Mouse (Mus musculus) gastrocnemius, postnatal 10 days (tissue): ENCODE measurements at regions not wholly inside any gene's neighbourhood (a gene's known extent, or its start where the extent isn't known, plus 50 kb on each side); places are given as distances from the start of the nearest gene placed in this dataset.
"Not testable (repeated sequence)": the region's sequence is repeated elsewhere in the genome, so short reads cannot be mapped to it uniquely, and the experiment has no call there.

Experiments used
- DNase-seq: peaks from one replicate; pipeline ENCODE4 v3.0.0; 2021; ENCODE audit warnings: mixed read lengths

DNA sequence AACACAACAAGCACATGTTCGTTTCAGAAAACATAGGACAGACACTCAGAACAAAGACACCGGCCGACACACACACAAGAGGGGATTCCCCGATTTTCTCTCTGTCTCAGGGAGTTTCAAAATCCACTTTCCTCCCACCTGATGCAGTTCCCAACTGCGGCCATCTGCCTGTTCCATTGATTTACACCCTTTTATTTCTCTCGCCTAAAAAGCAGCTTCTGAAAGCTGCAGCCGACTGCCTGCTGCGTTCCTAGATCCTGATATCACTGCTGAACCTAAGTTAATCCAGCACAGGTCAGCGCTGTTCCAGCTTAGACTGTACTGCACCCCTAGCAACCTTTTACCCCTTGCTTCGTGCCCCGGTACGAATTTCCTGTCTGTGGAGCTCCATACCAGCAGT, 237.0 kb downstream of the Impad1 start:
- no peak for DNase-seq

DNA sequence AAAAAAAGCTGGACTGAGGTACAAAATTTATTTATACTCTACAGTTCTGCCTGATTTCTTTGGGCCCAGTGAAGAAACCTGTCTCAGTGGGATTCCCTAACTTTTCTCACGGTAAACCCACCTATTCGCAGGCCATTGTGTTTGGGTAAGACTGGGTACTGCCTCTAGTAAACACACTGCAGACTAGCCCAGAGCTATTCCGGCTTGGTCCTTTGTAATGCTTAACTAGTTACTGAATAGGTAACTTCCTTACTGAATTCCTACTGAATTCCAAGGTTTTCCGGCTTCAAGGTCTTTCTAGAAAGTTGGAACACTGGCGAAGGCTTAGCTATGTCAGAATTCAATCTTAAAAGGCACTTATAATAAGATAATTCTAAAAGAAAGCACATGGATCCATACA, 242.9 kb downstream of the Impad1 start:
- DNase-seq, result no peak

DNA sequence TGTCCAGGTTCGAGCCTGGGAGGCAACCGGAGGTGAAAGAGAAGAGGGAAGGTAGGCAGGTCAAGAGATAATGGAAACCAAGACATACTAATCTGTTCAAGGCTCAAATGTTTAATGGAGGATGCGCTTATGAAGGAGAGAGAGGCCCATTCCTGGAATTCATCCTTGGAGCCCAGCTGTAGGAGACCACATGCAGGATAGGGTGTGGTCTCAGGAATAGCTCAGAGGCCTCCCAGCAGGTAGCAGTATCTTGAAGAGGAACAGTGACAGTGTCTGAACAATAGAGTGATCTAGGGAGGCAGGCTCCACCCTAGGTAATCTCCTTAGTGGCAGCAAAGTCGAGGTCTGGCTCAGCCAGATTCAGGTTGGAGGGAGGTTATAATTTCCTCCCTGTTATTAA, 243.3 kb downstream of the Impad1 start:
- no peak for DNase-seq

DNA sequence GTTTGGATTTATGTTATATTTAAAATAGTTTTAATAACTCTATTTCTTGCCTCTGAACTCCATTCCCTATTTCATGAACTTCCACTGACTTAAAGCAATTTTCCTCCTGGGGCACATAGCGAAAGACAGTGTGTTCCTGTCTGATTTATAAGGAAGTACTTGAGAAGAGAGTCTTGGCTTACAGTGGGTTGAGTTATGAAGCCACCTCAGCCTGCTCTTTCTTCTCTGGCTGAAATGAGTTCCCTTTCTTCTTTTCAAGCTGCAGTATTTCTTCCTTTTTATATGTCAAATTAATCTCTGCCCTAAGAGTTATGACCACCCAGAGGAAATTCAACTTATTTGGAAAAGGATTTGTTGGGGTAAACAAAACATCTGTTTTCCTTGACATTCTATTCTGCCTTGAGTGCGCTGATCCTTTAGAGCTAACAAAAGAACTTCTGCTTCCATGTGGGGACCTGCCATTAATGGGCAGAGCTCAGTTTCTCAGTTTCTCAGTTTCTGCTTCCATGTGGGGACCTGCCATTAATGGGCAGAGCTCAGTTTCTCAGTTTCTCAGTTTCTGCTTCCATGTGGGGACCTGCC, 255.9 kb downstream of the Impad1 start:
- no peak for DNase-seq

DNA sequence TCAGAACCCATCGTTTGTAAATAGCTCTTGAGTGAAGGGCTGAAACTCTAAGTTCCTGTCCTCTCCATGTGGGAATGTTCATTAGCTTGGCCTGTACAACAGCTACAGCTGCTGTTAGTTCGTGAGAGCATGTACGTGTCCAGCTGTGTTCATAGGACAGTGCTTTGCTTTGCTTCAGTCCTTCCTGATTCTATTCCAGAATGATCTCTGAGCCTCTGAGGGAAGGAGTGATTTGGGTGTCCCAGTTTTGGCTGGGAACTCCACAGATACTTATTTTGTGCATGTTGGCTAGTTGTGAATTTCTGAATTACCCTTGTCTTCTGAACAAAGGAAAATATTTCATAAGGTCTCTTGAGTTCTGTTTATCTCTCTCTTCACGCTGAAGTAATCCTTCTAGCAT, 261.0 kb downstream of the Impad1 start:
- no peak for DNase-seq

DNA sequence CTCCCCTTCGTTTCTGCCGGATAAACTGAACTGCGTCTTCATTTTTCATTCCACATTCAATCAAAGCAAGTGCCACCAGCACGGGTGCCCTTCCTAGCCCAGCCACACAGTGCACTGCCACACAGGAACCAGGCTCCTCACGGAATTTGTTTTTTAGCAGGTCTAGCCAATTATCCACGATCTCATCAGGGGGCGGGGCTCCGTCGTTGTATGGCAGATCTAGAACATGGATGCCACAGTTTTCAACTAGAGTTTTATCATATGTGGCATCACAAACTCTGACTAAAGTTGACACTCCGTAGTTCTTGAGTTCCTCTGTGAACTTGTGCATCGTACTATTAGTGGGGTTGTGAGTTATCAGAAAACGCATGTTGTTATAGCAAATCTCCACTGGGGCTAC, 264.8 kb downstream of the Impad1 start:
- DNase-seq, result no peak

DNA sequence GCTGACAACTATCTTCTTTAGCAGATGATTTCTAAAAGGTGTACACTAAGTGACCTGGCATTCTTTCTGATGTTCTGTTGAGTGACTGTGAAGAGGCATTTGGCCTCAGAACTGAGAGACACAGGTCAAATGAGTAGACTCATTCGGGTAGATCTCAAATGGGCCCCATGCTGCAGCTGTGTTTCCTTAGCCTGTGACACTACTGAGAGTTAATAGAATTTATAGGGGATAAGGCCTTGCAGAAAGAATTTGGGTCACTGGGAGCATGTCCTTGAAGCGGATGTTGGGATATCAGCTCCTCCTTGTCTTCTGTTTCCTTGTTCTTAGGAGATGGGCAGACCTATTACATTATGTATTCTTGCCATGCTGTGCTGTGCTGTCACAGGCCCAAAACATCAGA, 271.4 kb downstream of the Impad1 start:
- no peak for DNase-seq

DNA sequence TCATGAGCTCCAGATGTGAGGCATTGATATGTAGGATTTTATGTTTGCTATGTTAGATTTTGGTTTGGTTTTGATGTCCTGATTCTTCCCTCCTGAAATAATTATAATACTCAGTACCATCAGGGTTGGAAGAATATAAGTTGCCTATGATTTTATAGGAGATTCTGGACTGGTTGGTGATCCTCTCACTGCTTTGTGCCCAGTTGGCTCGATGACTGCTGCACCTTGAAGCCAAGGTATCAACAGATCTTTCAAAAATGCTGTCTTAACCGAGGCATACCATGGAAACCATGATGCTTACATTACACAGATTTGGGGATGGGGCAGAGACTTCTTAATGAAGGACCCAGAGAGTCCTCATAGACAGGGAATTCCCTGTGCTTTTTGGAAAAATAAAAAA, 274.4 kb downstream of the Impad1 start:
- DNase-seq, result no peak

DNA sequence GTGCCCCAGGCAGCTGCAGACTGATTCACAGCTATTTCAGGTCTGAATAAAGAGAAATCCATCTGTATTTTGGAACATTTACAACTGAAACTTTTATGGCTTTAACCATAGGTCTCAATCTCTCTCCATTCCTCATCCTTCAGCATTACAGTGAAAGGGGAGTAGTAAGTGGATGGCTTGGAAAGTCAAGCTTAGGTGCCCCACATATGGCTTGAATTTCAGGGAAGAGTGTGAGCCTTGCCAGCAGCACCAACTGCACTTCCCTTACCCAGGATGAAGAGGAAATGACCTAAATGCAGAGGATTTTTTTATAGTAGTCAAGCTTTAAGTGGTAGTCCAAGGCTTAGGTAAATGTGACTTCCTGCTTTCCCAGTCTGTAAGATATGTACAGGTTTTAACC, 279.8 kb downstream of the Impad1 start:
- DNase-seq, result no peak

DNA sequence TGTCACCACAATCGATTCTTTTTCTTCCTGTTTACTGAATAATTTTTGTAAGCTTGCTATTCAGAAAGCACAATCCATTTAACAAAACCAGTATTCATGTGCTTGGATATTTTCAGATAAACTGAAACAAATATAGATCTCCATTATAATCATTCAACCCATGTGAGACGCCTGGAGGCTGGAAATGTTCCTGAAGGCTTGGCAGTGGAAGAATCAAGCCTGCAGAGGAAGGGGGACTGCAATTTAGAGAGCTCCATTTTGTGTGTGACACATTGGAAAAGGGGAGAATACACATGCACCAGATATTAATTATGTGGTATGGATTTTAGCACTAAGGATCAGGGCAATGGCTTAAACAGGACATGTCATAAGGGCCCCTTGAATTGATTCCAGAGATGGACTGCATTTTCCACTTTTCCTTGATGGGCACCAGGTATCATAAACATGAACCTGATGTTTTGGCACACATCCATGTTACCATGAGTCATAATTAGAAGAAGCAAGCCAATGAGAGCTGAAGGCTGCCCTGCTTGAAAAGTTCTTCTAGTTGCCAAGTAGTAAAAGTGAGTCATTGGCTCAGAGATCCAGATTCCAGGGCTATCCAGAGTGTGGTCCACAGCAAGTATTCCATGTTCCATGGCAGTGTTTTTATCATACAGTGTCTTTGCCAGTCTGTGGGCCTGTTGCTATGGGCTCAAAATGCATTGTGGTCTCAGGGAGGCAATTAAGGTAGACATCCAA, 282.8 kb downstream of the Impad1 start:
- no peak for DNase-seq

DNA sequence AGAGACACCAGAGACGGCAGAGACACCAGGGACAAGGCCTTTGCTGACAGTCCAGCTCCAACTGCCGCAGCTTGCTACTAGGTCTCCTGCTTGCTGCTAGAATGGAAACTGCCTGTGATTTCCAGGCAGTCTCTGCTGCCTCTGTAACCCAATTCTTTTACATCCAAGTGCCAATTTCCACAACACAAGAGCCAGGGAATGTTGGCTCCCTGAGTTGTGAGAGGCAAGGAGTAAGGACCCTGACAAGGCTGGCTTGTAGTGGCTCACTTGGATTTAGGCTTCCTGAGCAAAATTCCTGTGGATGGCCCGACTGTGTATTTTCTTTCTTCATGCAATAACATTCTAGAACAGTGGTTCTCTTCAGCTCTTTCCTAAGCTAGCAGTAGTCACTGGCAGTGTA, 283.9 kb downstream of the Impad1 start:
- peak; percentile 17 for DNase-seq

DNA sequence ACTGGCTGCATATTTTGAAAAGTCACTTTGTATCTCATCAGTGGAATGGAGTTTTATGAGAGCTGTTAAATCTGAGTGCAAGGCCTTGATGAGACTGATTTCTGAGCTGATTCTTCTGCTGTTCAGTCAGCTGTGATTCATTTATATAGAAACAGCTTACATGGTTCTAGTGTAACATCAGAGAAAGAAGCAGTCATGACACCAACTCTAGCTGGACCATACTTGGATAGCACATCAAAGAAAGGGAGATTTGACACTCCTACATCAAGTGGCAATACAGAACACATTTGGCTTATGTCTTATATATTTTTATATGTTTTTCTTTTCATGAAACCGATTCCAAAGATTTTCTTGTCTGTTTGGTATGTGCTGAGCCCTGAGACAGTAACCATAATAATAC, 296.0 kb downstream of the Impad1 start:
- DNase-seq, result no peak

DNA sequence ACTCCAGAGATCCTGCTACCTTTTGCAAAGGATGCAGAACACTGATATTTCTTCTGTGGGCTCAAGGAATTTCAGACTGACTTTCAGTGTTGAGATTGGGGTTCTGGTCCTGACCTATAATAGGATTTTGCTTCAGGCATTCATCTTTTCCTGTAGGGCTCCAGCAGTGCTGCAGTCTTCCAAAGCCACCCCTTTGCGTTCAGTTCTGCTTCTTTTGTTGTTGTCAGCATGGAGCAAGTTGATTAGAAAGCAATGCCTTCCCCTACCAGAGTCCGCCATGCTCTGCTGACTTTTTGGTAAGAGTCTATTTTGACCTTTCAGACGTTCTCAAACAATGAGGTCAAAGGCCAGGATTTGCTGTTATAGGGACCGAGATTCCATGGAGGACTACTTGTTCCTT, 297.0 kb downstream of the Impad1 start:
- DNase-seq, result no peak

DNA sequence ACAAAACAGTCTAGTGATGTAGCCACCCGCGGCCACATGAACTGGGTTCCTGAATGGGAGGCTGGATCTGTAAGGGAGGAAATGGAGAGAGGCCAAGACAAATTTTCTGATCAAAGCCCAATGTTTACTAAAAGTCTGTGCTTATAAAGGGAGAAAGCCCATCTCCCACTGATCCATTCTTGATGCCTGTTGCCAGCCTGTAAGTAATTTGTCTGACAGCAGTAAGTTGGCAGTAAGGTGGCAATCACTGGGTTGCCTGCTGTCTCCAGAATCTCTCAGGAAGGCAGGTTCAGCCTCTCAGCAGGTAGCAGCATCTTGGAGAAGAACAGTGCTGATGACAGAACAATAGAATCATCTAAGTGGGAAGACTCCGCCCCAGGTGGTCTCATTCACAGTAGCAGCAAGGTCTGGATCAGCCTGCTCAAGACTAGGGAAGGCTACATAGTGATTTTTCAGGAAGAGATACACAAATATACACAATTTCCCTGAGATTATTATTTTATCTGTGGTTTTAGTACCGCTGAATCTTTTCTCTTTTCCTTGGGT, 327.9 kb downstream of the Impad1 start:
- no peak for DNase-seq

DNA sequence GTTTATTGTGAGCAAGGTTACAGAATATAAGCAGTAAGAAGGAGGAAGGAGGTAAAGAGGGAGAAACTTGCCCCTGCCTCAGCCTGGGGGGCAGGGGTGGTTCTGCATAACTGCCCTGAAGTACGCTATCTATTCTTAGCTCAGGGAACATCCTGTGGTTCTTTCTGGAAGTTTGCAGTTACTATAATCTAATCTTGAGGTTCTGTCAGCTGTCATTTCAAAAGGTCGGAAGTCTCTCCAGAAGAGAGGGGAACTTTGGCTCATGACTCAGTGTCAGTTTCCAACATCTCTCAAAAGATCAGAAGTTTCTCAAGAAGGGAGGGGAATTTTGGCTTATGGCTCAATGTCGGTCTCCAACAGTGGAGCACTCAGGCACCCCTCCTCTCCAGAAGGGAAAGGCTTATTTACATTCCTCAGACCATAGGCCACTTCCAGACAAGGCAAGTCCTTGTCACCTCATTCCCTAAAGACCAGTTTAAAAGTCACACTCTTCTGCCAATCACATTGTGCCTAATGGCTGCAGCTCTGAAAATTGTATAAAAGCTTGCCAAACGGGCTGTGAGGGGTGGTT, 328.9 kb downstream of the Impad1 start:
- DNase-seq, result no peak

DNA sequence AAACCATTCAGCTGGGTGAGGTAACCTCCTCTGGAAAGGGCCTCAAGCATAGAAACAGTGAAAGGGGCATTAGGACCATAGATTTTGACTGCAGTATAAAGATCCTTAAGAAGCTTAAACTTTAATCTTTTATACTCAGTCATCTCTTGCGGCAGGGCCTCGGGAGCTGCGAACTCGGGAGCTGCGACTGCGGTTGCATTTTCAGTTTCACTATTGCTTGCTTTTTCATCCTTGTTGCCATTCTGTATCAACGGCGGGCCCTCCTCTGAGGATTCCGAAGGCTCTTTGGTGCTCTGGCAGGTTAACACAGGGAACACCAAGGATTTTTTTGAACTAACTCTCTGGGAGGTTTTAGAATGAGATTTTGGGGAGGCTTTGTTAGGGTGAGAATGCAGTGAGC, 333.9 kb downstream of the Impad1 start:
- DNase-seq, result no peak

DNA sequence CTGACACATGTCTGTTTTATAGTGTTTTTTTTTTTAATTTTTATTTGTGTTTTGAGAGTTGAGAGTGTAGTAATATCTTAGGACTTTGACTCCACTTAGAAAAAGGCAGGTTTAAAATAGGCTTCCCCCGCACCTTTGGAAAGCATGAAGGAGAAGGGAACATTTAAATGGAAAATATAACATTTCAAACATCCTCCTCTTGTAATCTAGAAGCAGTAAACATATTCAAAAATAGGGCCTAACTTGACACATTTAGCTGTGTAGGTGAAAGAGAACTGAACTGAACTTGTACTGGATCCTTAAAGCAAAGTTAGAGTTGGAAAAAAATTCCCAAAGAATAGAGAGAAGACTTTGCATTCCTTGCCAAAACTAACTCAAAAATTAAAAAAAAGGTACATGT, 343.1 kb downstream of the Impad1 start:
- DNase-seq, result no peak

DNA sequence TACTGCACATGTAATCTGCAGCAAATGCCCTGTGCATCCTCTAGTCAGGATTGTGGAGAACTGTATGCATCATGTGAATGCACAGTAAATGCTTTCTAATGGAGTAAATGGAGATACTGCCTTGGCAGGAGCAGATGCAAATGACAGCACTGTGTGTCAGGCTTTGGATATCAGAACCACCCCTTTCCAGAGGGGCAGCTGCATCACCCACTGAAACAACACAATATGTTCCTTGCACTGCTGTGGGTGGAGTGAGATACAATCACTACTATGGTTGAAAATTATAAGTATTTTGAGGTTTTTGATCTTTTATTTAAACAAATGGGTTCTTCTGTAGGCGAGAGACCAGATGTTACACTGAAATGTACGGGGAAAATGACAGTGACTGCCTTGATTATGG, 350.5 kb downstream of the Impad1 start:
- no peak for DNase-seq

DNA sequence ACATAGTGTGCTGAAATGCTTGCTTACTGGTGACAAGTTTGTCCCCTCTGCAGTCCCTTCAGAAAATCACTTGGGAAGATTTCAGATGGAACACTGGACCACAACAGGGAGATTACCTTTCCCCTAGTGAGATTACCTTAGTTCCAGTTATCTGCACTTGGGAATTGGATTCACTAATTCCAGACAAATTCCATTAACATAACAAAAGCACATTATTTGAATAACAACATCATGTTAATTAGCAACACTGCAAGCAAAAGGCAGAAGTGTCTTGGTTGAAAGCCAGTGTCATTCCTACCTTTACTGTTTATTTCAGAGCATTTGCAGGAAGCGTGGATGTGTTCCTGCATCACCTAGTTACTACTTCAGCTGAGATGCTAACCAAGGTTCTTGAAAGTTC, 355.6 kb downstream of the Impad1 start:
- DNase-seq, result no peak

DNA sequence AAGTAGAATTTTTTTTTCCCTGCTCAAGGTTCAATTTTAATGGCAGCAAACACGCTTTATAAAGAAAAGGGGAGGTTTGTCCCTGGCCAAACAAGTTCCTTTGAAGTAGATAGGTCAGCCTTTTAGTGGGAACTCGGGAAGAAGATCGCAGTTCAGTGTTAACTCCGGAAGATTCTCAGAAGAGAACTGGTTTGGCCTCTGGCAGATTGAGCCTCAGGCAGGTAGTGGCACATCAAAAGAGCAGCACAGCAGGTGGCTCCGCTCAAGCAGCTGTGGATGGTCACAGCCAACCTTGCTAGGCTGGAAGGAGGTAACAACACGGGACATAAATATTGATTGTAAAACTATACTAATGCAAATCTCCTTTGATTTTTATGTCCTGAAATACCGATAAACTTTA, 347.2 kb upstream of the Sdr16c6 start:
- DNase-seq, result not testable (repeated sequence)

DNA sequence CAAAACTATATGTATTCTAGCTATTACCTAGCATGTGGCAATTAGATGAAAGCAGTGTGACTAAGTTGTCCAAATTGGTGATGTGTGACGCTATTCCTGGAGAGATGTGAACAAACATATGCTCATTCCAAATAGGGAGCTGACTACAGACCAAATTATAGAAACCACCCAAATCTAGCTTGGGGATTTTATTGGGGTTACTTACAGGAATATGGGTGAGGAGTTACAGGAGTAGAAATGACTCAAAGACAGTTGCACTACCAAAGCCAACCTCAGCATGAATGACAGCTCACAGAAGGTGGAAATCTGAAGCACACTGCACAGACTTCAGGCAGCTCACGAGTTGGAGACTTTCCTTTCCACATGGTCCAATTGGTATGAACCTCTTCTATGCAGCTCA, 326.5 kb upstream of the Sdr16c6 start:
- no peak for DNase-seq

DNA sequence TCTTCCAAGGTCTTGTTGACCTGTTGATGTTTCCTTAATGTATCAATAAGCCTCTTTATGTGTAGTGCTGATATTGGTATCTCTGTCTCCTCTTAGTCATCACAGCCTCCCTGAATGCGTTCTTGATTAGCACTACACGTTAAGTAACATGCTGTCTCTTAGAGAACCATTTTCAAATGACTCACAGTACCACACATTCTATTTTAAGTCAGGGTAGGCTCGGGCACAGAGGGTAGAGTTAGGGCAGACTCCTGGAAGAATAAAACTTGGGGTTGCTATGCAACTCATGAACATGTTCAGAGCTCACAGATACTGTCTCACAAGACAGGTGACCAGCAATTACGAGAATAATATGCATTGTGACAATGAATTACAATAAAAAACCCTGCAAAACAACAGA, 320.1 kb upstream of the Sdr16c6 start:
- no peak for DNase-seq

DNA sequence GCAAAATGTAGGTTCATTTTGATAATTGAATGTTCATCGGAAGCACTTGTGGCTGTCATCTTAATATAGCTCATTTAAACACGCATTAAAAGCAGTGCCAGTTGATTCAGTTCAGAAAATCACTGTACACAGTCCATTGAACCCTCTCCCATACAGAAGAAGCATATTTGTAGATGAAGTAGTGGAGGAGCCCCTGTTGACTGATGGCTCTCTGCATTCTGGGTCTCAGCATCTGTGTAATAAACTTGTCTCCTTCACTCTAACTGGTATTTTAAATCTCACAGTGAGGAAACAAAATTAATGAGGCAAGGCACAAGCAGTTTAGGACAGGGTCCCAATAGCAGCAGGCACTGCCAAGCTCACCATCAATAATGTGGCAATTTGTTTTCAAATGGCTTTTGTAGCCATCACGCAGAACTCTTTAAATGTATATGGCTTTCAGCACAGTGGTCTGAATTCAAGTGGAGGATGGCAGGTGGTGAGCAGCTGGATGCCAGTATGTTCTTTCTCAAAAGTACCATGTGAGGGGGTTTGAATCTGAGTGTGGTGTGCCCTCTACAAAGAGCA, 302.8 kb upstream of the Sdr16c6 start:
- no peak for DNase-seq

DNA sequence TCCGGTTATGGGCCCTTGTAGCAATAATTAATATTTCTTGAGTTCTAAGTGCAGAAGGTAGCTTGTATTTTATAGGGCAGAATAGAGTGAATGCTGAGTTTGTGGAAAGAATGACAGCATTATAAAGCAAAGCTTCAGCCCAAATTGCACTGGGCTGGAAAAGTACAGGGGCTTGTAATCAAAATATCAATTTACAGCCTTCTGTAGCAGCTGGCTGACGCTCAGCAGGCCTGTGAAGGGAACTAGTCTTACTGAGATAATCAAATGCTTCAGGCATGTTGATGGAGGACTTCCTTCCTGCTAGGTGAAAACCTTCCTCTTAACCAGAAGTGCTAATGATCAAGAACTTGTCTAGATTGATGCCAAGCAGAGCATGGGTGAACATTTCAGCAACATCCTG, 257.9 kb upstream of the Sdr16c6 start:
- DNase-seq, result no peak
